Mouse (Mus musculus): ENCODE results near the gene Klhl2.

GRCm38 (mm10) chr8:64806558-64806957 is 43.3 kb downstream of the Klhl2 start:
- no peak for TF ChIP-seq CEBPB (IDR thresholded peaks at IDR 0.05; ENCODE audit: insufficient read depth, poor library complexity, severe bottlenecking)
- TF ChIP-seq POLR2A (IDR thresholded peaks at IDR 0.05; ENCODE audit: insufficient read length, low read depth), result no peak
- no peak for TF ChIP-seq MYOG (IDR thresholded peaks at IDR 0.05; ENCODE audit: control insufficient read depth in 1 of 3, insufficient read depth in 1 of 3, insufficient read length in 2 of 3, low read depth in 2 of 3)
